In the genomic region with DNA sequence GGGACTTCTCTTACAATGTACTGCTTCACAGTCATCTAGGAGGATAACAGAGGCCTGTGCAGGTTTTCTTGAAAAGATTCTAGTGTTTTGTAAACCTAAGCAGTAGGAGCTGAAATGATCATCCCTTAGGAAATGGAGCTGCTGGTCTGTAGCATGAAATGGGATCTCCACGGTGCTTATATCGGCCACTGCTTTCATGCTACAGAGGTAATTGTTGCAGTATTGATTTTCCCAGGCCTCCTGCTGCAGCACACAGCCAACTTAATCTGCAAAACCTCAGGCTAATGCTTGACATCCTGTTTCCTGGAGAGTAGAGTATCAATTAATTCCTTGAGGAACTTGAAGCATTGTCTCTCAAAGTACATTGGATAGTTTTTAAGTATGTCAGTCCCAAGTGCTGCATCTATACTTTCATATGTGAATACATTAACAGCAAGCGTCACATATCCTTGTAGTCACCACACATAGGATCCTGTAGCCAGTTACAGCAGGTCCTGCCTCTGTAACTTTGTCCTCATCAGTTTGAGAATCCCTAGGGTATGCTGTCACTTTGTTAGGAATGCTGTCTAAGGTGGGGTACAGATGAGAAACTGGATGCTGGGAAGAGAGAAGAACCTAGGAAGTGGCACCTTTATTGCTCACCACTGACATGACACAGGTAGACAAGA, we compare ENCODE assay signal across 27 mouse cellular contexts.
DNase-seq lines count a peak whose midpoint lies in the region; ATAC-seq and TF ChIP-seq lines count a peak whose summit lies in the region.
"Had no signal": no experiment of that assay in that cellular context is flagged by ENCODE, and none has a peak within 500 bp of the region (broad histone marks: within the 10 kb centered on the region; RNA-seq: fewer than 3 reads in every experiment).

No protein-coding gene starts in this region.

- H3K27me3 ChIP-seq in midbrain, embryonic 11.5 days (ENCODE audit: control insufficient read depth, insufficient read depth, low read length): no peaks in the 10 kb centered on the region
- H3K27me3 ChIP-seq in midbrain, postnatal 0 days (ENCODE audit: insufficient read depth, low read length): no peaks in the 10 kb centered on the region
- H3K27me3 ChIP-seq in midbrain, embryonic 12.5 days: no peaks in the 10 kb centered on the region
- H3K27me3 ChIP-seq in thymus, adult 2 months (ENCODE audit: control insufficient read depth, insufficient read depth, low read length): no peaks in the 10 kb centered on the region
- H3K27me3 ChIP-seq: CH12.LX; heart, embryonic 15.5 days; hindbrain, embryonic 15.5 days; neural tube, embryonic 13.5 days had no signal

- no peak for TF ChIP-seq POLR2A in thymus, adult 2 months (IDR thresholded peaks at IDR 0.05; ENCODE audit: control insufficient read depth, extremely low read depth, insufficient read depth, low read length, poor library complexity)

- peak; percentile 11 for DNase-seq in embryo, embryonic 10 days (ENCODE audit: low spot score)
- DNase-seq in embryo, embryonic 9.5 days (ENCODE audit: extremely low spot score): no peak
- DNase-seq in midbrain, embryonic 11.5 days (ENCODE audit: low spot score, missing footprints): peak; percentile 84
- no peak for DNase-seq in midbrain, postnatal 0 days (ENCODE audit: low spot score)
- peak; percentile 1 for DNase-seq in retina, postnatal 1 day
- DNase-seq in thymus, adult 2 months: no peak
- DNase-seq in kidney, postnatal 36 days: no peak
- DNase-seq: adrenal gland, adult 8-10 months; cerebellum, adult 18-20 months; cerebellum, postnatal 10 days; gastrocnemius, postnatal 14 days; kidney, adult 18-20 months; layer of hippocampus, adult 9-11 months; liver; lung, embryonic 14.5 days; lung, postnatal 14 days; right cerebral cortex, postnatal 14 days had no signal

- no peaks in the 10 kb centered on the region for H3K36me3 ChIP-seq in midbrain, embryonic 11.5 days (ENCODE audit: control insufficient read depth, insufficient read depth, low read length)
- H3K36me3 ChIP-seq in midbrain, postnatal 0 days (ENCODE audit: insufficient read depth, low read length): no peaks in the 10 kb centered on the region
- H3K36me3 ChIP-seq in midbrain, embryonic 12.5 days: no peaks in the 10 kb centered on the region
- no peaks in the 10 kb centered on the region for H3K36me3 ChIP-seq in thymus, adult 2 months (ENCODE audit: control insufficient read depth, insufficient read depth, low read length)
- H3K36me3 ChIP-seq: heart, embryonic 10.5 days; heart, embryonic 15.5 days; hindbrain, embryonic 15.5 days; neural tube, embryonic 13.5 days had no signal

- H3K9me3 ChIP-seq in midbrain, embryonic 11.5 days (ENCODE audit: control insufficient read depth, low read length): no peaks in the 10 kb centered on the region
- H3K9me3 ChIP-seq in midbrain, postnatal 0 days (ENCODE audit: low read length): no peaks in the 10 kb centered on the region
- H3K9me3 ChIP-seq in midbrain, embryonic 12.5 days: no peaks in the 10 kb centered on the region
- H3K9me3 ChIP-seq: heart, embryonic 10.5 days; heart, embryonic 15.5 days; hindbrain, embryonic 15.5 days; neural tube, embryonic 13.5 days had no signal

- no peak overlapping the region for H3K9ac ChIP-seq in midbrain, embryonic 11.5 days (ENCODE audit: low read length)
- no peak overlapping the region for H3K9ac ChIP-seq in midbrain, postnatal 0 days (replicated peaks; ENCODE audit: low read length, poor library complexity, severe bottlenecking)
- no peak overlapping the region for H3K9ac ChIP-seq in midbrain, embryonic 12.5 days (replicated peaks)
- H3K9ac ChIP-seq: heart, embryonic 15.5 days; hindbrain, embryonic 15.5 days; liver, embryonic 14.5 days; lung, embryonic 14.5 days; neural tube, embryonic 13.5 days had no signal

- no peak overlapping the region for H3K4me3 ChIP-seq in midbrain, embryonic 11.5 days (ENCODE audit: low read depth, low read length)
- H3K4me3 ChIP-seq in midbrain, postnatal 0 days (ENCODE audit: low read depth, low read length): no peak overlapping the region
- H3K4me3 ChIP-seq in midbrain, embryonic 12.5 days: no peak overlapping the region
- no peak overlapping the region for H3K4me3 ChIP-seq in thymus, adult 2 months (ENCODE audit: control insufficient read depth, insufficient read depth, low read length)
- H3K4me3 ChIP-seq: heart, embryonic 10.5 days; heart, embryonic 15.5 days; hindbrain, embryonic 15.5 days; neural tube, embryonic 13.5 days had no signal

- H3K27ac ChIP-seq in midbrain, embryonic 11.5 days (ENCODE audit: low read depth, low read length): no peak overlapping the region
- H3K27ac ChIP-seq in midbrain, postnatal 0 days (ENCODE audit: low read depth, low read length): no peak overlapping the region
- H3K27ac ChIP-seq in midbrain, embryonic 12.5 days (replicated peaks): no peak overlapping the region
- H3K27ac ChIP-seq in thymus, adult 2 months (ENCODE audit: control insufficient read depth, insufficient read depth, low read length): no peak overlapping the region
- H3K27ac ChIP-seq: heart, embryonic 10.5 days; heart, embryonic 15.5 days; hindbrain, embryonic 15.5 days; kidney, postnatal 0 days; liver, embryonic 14.5 days; neural tube, embryonic 13.5 days had no signal

- TF ChIP-seq CTCF in midbrain, postnatal 0 days (IDR thresholded peaks at IDR 0.05): no peak
- no peak for TF ChIP-seq CTCF in thymus, adult 2 months (IDR thresholded peaks at IDR 0.05; ENCODE audit: borderline replicate concordance, control insufficient read depth, extremely low read depth, insufficient read depth, low read length, poor library complexity)

- peak; percentile 81 for ATAC-seq in midbrain, embryonic 11.5 days (ENCODE audit: low FRiP score)
- ATAC-seq in midbrain, postnatal 0 days (ENCODE audit: low FRiP score): no peak
- ATAC-seq in midbrain, embryonic 12.5 days (ENCODE audit: low FRiP score, low read depth): peak; percentile 71
- ATAC-seq: forebrain, embryonic 14.5 days; inflammation-experienced regulatory T-cells, adult 6 months had no signal

- no peaks in the 10 kb centered on the region for H3K4me1 ChIP-seq in midbrain, embryonic 11.5 days (ENCODE audit: control insufficient read depth, insufficient read depth, low read length)
- H3K4me1 ChIP-seq in midbrain, postnatal 0 days (ENCODE audit: insufficient read depth, low read length): no peaks in the 10 kb centered on the region
- H3K4me1 ChIP-seq in midbrain, embryonic 12.5 days: no peaks in the 10 kb centered on the region
- H3K4me1 ChIP-seq in thymus, adult 2 months (replicated peaks; ENCODE audit: control insufficient read depth, insufficient read depth, low read length): no peaks in the 10 kb centered on the region
- H3K4me1 ChIP-seq: heart, embryonic 10.5 days; hindbrain, embryonic 15.5 days; neural tube, embryonic 13.5 days had no signal

- H3K4me2 ChIP-seq in midbrain, embryonic 11.5 days: no peak overlapping the region
- no peak overlapping the region for H3K4me2 ChIP-seq in midbrain, postnatal 0 days (ENCODE audit: low read depth, low read length, poor library complexity, severe bottlenecking)
- 0 out of 2 replicates have a peak overlapping the region, but pooled peaks have one; percentile 9 for H3K4me2 ChIP-seq in midbrain, embryonic 12.5 days (replicated peaks)
- H3K4me2 ChIP-seq: heart, embryonic 15.5 days; hindbrain, embryonic 15.5 days; lung, embryonic 14.5 days; neural tube, embryonic 13.5 days had no signal

- 19% methylated on average over 3 of the region's 3 CpGs for WGBS in midbrain, embryonic 11.5 days
- 17% methylated on average over 3 of the region's 3 CpGs for WGBS in midbrain, postnatal 0 days
- WGBS in midbrain, embryonic 12.5 days: 32% methylated on average over 3 of the region's 3 CpGs
- 88% methylated on average over 3 of the region's 3 CpGs for WGBS in thymus, adult 2 months

Comparison
In these comparisons a context has a peak if more than half of its experiments do, and no peak if none do; other contexts are left out.
1. DNase-seq: peak in embryo, embryonic 10 days (single experiment), midbrain, embryonic 11.5 days (single experiment) and retina, postnatal 1 day (single experiment); none in embryo, embryonic 9.5 days (single experiment), midbrain, postnatal 0 days (single experiment), thymus, adult 2 months (single experiment) and kidney, postnatal 36 days (0 of 2).